ENCODE assay signal across 13 mouse cellular contexts in genomic region chr13:90292124-90292523, GRCm38 (mm10).
"Had no signal": no experiment of that assay in that cellular context is flagged by ENCODE, and none has a peak within 500 bp of the region (broad histone marks: within the 10 kb centered on the region; RNA-seq: fewer than 3 reads in every experiment).

No protein-coding gene starts in this region.

- DNase-seq: kidney, adult 2 months; kidney, postnatal 25 days; lung, adult 18-20 months; retina, postnatal 1 day; right cerebral cortex, postnatal 4 days; thymus, adult 2 months; thymus, postnatal 25 days had no signal

- H3K4me1 ChIP-seq: kidney, embryonic 15.5 days; stomach, embryonic 15.5 days had no signal

- H3K36me3 ChIP-seq: kidney, embryonic 15.5 days; limb, embryonic 13.5 days; neural tube, embryonic 12.5 days; stomach, embryonic 15.5 days had no signal

- H3K27me3 ChIP-seq: kidney, embryonic 15.5 days; limb, embryonic 13.5 days; stomach, embryonic 15.5 days had no signal

- H3K4me2 ChIP-seq: kidney, embryonic 15.5 days; limb, embryonic 13.5 days; neural tube, embryonic 12.5 days; stomach, embryonic 15.5 days had no signal

- H3K4me3 ChIP-seq: kidney, embryonic 15.5 days; limb, embryonic 13.5 days; myocyte; neural tube, embryonic 12.5 days; stomach, embryonic 15.5 days had no signal

- H3K27ac ChIP-seq: kidney, embryonic 15.5 days; limb, embryonic 13.5 days; liver, embryonic 14.5 days; neural tube, embryonic 12.5 days; stomach, embryonic 15.5 days had no signal

- H3K9ac ChIP-seq: kidney, embryonic 15.5 days; limb, embryonic 13.5 days; liver, embryonic 14.5 days; neural tube, embryonic 12.5 days; stomach, embryonic 15.5 days had no signal

- H3K9me3 ChIP-seq: kidney, embryonic 15.5 days; limb, embryonic 13.5 days; neural tube, embryonic 12.5 days; stomach, embryonic 15.5 days had no signal
